Mouse (Mus musculus): ENCODE results near the gene Fgd3.

GRCm38 (mm10) chr13:49369404-49369803, 49.3 kb upstream of the Fgd3 start:
- TF ChIP-seq CTCF (IDR thresholded peaks at IDR 0.05; ENCODE audit: low read depth, low read length) (no peak), POLR2A (IDR thresholded peaks at IDR 0.05; ENCODE audit: insufficient read depth, low read length) (no peak)
